Mouse (Mus musculus) spleen, postnatal 10 days (tissue): Measurements from ENCODE around the gene Hs3st5.
"Not testable (repeated sequence)": the region's sequence is repeated elsewhere in the genome, so short reads cannot be mapped to it uniquely, and the experiment has no call there.

Experiments used
- DNase-seq, 2 experiments: peaks; one replicate each; pipeline ENCODE4 v3.0.0; 2021 to 2022; ENCODE audit warnings: low spot score in 2 of 2

Gene Hs3st5

GRCm38 (mm10) chr10:36506727-36507555 is at the start of gene Hs3st5:
Gene Hs3st5 (plus strand): TSS chr10:36506814.
- peak in 1 of 2 experiments; percentile 15 for DNase-seq

DNA sequence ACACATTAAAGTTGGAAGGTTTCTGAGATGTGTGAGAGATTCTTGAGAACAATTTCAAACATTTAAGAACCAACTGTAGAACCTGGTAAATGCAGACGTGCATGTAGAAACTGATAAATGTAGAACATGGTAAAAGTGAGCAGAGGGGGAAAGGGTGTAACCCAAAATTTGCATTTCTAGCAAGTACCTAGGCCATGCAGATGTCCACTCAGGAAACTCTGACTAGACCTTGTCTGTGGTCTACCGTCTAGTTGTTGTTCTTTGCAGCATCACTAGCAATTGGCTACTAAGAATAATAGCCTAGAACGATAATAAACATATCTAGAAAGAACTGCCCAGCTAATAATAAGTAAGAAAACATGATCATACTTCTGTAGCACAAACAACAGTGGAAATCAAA is 38.0 kb upstream of the Hs3st5 start:
- no peak for DNase-seq

DNA sequence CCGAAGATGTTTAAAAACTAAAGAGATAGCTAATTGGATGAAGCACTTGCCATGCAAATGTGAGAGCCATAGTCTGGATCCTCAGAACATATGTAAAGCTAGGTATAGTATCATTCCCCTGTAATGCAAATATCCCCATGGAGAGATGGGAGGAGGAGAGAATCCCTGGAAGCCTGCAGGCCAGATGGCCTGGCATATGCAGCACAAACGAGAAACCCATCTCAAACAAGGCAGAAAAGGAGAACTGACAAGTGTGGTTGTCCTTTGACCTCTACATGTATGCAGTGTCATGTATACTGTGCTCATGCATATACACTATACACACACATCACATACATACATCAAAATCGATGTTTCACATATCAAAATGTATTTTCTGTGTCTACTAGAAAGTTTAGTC is 35.5 kb upstream of the Hs3st5 start:
- DNase-seq, result no peak

DNA sequence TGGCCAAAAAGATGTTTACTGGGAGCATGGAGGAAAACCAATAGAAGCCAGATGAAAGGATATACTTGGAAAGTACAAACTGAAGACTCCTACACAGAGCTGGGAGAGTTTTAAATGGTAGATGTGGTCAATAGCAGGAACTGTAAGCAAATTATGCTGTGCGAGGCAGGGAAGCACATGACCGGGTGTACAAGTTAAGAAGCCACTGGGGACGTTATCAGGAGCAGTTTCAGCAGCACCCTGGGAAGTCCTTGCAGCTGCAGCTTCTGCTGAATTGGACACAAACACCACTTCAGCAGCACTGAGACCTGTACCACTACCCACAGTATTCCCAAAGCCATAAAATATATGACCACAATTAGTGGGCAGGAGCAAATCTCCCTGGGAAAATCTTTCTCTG is 31.8 kb upstream of the Hs3st5 start:
- DNase-seq, result no peak

DNA sequence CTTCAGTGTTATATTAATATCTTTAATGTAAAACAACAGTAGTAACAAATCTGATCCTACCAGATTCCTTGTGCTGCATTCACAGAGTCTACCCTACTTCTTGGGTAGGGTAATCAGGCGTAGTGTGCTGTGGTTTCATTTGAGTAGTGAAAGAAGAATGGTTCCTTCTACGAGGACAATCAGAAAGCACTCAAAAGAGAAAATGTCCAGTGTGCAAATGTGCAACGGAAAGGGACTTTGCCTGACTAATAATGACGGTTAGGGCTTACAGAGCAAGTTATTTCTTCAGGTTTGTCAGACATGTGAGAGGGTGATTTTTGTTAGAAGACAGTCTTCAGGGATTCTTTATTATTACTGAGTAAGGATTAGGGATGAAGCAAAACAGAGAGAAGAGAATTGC is 29.1 kb upstream of the Hs3st5 start:
- no peak for DNase-seq

- DNase-seq, result no peak
Observed at GRCm38 (mm10) chr10:36483362-36483761, 23.3 kb upstream of the Hs3st5 start.

- no peak for DNase-seq
Observed at GRCm38 (mm10) chr10:36484011-36484410, 22.6 kb upstream of the Hs3st5 start.

DNA sequence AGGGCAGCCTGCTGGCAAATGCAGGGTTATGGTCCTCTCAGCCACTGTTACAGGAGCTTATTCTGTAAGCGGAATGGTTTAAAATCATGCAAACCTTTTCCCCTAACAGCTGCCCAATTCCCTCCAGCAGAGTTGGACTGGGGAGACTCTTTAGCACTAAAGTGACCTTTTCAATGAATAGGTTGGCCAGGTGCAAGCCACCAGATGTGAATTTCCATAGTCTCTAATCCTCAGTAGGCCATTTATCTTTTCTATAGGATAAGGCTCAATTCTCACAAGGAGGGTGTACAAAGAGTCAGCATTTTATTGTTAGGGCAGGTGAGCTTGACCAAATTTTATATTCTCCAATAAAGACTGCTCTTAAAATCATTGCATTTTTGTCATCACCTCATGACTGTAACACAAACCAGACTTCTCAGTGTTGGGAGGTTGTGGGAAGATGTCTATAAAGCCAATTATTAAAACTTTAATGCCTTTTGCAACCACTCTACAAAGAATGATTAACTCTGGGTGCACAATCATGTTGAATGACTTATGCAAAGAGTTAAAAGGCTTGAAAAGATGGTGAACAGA is 21.8 kb upstream of the Hs3st5 start:
- no peak for DNase-seq

DNA sequence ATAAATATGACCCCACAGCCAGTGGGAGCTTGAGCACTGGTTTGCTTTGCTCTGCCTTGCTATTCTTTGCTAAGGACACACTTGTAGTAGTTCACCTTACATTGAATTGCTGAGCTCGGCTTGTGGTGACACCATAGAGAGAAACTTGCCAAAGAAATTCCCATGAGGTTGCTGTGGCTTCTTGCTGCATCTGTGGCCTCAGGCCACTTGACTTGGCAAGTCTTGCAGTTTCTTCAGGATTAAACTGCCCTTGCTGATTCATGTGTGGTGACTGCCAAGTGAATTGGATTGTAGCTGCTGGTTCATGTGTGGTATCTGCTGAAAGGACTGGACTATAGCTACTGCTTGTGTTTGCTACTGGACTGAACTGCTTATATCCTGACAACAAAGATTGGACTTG is 13.0 kb upstream of the Hs3st5 start:
- DNase-seq, result no peak

DNA sequence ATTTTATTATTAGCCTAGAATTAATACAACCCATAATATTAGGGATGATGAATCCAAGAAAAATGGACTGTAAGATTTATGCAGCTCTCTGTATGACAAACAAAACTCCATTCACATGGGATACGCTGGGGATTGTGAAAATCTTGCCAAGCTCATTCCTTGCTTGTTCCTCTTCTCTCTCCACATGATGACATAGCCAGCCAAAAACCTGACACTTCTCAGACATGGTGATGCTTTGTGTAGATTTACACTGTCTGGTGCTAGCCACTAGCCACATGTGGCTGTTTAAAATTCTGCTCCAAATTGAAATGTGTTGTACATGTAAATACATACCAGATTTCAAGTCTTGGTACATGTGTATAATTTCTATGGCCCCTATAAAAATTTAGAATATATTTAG is 6.9 kb upstream of the Hs3st5 start:
- DNase-seq, result no peak

DNA sequence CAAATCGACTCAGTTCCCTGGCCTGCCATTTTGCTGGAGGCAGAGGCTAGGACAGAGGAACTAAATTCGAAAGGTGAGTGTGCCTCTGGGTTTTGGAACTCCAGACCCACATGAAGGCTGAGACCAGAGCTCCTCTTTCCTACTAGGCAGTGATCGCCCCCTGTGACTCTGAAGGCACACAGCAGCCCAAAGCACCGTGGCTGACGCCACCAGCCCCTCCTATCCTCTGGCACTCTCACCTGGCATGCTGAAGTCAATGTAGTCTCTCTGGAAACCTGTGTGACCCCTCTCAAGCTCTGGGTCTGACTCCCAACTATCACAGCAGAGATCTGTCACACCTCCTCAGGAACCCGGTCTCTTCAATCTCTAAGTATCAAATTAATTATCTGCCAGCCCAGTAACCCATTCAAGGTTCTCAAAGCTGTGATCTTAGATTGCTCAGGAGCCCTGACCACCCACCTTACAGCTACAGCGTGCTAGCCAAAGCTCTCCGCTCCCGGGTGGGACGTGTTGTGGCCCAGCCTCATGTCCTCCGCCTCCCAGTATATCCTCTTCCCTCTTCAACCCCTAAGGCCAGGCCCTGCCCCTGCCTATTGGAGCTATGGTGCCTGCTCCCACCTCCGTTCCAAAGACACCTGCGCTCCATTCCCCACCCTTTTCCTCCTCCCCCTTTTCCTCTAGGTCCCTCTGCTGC is 434 bp upstream of the Hs3st5 start:
- DNase-seq, result no peak

GRCm38 (mm10) chr10:36507556-36507870 is 899 bp downstream of the Hs3st5 start:
- no peak for DNase-seq

- no peak for DNase-seq
Observed at GRCm38 (mm10) chr10:36507991-36508546, 1.5 kb downstream of the Hs3st5 start.

- no peak for DNase-seq
Observed at GRCm38 (mm10) chr10:36509477-36509876, 2.9 kb downstream of the Hs3st5 start.

- no peak for DNase-seq
Observed at GRCm38 (mm10) chr10:36523881-36524280, 17.3 kb downstream of the Hs3st5 start.

GRCm38 (mm10) chr10:36533633-36534335 is 27.2 kb downstream of the Hs3st5 start:
- no peak for DNase-seq

GRCm38 (mm10) chr10:36546622-36547021 is 40.0 kb downstream of the Hs3st5 start:
- no peak for DNase-seq

GRCm38 (mm10) chr10:36547713-36548112 is 41.1 kb downstream of the Hs3st5 start:
- DNase-seq, result not testable (repeated sequence)

DNA sequence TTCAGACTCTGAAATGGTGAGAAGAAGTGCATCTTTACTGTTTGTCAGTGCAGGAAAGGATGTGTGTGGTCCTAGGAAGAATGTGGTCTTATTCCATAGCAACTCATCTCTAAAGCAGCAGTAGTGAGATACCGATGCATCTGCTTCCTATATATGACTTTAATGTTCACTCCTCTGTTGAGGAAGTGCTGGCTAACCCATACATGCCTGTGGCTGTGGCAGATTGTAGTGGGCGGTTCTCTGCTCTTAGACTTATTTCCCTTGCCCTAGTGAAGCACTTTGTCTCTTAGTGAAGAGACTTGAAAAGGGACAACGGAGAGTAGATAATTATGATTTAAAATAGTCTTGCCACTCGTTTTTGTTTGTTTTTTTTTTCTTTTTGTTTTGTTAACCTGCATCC is 47.4 kb downstream of the Hs3st5 start:
- no peak for DNase-seq

DNA sequence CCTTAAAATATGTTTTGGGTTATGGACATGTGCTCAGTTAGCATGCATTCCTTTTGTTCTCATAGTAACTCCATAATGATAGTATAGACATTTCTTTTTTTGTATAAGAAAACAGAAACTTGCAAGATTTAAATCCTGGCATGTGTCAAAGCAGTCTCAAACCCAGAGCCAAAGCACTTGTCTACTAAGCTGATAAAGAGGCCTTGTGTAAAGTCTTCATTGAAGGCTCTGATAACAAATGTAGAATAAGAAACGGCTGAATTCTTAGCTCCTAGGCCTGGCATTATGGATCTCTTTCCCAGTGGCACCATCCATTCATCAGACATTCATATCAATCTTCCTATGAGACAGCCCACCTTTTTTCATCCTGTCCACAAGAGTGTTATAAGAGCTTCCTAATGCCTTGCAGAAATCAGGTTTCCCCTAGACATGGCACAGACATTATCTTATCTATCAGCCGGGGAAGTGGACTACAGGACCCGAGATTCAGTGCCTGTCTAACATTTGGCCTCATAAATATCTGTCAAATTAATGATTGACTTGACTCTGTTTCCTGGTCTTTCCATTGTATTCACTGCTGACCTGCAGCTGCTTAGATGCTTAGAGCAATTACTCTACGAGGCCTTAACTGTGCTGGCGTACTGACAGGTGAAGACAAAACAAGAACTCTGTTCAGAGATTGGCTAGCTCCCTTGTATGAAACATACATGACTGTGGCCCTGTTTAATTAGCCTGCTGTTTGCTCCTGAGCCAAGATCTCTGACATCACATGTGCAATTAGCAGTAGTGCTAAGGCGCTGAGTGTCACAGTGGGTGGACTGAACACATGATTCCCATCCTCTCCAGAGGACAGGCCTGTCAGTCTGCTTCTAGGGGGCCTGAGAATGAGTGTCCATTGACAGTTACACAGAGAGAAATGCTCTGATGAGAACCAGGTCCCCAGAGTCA is 48.6 kb downstream of the Hs3st5 start:
- no peak for DNase-seq

DNA sequence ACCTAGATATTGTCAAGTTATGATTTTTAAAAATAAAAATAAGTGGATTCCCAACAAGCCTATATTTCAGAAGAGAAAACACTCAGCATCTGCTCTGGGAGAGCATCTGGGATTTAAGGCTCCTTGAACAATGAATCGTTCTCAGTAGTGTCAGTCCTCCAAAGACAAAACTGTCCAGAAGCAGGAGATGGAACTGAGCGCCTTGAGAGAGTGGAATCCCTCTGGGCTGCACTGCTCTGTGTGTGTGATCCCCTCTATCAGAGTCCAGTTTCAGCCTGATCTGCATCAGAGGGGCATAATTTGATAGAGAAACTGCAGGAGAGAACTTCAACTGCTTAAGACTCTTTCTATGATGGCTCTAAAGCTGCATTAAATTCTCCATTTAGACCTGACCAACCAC is 49.5 kb downstream of the Hs3st5 start:
- no peak for DNase-seq
